Mouse (Mus musculus) mouse trophoblast stem cell (cell line): Measurements from ENCODE around the gene Idh2.

Experiments used
- in situ Hi-C, 2 experiments: fragments of 300-500 bp; cut with MseI, MboI; formaldehyde crosslinking; loops; 2 replicates in 1 of 2; 3 replicates in 1 of 2; pipeline ENCODE4 v1.15.1; 2025

The Idh2 gene

GRCm38 (mm10) chr7:80123115-80123514 lies 7.9 kb upstream of the Idh2 start:
- in situ Hi-C loops, result no loop called here

- in situ Hi-C loops, result no loop called here
Observed at GRCm38 (mm10) chr7:80121083-80121482, 5.9 kb upstream of the Idh2 start.

- in situ Hi-C loops, result no loop called here
Observed at GRCm38 (mm10) chr7:80119198-80119597, 4.0 kb upstream of the Idh2 start.

- in situ Hi-C loops, result no loop called here
Observed at GRCm38 (mm10) chr7:80116158-80116557, 966 bp upstream of the Idh2 start.

- in situ Hi-C loops, result no loop called here
Observed at GRCm38 (mm10) chr7:80114451-80115223, 555 bp downstream of the Idh2 start.

GRCm38 (mm10) chr7:80113989-80114388 lies 1.2 kb downstream of the Idh2 start:
- in situ Hi-C loops, result no loop called here

- in situ Hi-C loops, result no loop called here
Observed at GRCm38 (mm10) chr7:80111066-80112045, 3.8 kb downstream of the Idh2 start.

DNA sequence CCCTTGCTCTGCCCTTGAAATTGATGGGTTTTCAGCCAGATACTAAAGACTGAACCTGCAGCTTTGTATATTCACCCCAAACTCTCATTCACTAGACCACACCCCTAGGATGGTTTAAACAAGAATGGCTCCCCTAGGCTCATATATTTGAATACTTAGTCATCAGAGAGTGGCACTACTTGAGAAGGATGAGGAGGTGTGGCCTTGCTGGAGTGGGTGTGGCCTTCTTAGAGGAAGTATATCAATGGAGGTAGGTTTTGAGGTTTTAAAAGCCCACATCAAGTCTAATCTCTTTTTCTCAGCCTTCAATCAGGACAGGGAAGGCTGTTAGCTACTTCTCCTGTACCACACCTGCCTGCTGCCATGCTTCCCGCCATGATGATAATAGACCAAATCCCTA lies 8.8 kb downstream of the Idh2 start:
- in situ Hi-C loops, result no loop called here

- in situ Hi-C loops, result no loop called here
Observed at GRCm38 (mm10) chr7:80105637-80106390, 9.4 kb downstream of the Idh2 start.

- in situ Hi-C loops, result no loop called here
Observed at GRCm38 (mm10) chr7:80103335-80103734, 11.9 kb downstream of the Idh2 start.

DNA sequence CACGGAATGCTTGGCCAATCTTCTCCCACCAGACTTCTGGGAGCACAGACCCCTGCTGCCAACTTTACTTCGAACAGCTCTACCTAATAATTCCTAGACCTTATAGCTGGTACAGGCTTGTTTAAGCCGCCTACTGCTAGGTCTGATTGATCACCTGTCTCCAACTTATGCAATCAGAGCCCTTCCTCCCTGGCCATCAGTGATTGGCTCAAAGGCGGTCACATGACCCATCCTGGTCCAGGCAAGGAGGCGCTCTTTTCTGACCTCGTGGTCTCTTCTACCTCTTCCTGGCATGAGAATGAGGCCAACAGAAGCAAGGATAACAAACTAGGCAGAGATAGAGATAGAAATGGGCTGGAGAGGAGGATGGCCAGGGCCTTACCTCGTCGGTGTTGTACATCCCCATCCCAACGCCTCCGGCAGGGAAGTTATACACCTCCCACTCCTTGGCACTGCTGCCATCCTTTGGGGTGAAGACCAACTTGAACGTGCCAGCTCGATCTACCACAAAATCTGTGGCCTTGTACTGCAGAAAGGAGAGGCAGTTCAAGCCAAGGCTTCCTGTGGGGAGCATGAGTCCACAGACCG lies 16.7 kb downstream of the Idh2 start:
- in situ Hi-C loops, result no loop called here

- in situ Hi-C loops, result no loop called here
Observed at GRCm38 (mm10) chr7:80095598-80096309, 19.4 kb downstream of the Idh2 start.

DNA sequence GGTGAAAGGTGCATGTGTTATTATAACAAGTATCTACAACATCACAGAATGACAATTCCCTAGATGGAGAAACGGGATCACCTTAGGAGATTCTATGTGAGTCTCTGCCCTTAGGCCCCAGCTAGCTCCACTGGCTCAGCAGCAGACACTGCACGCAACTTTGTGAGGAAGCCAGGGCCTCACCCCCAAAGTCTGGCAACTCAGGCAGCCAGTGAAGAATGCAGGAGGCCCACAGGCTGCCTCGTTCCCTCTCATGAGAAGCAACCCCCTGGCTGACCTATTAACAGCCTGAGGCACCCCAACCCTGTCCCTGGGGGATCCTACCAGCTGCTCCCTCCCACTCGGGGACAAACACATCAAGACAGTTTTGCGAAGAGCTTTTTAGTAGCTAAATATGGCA lies 20.7 kb downstream of the Idh2 start:
- in situ Hi-C loops, result no loop called here

- in situ Hi-C loops, result no loop called here
Observed at GRCm38 (mm10) chr7:80092351-80093046, 22.7 kb downstream of the Idh2 start.

DNA sequence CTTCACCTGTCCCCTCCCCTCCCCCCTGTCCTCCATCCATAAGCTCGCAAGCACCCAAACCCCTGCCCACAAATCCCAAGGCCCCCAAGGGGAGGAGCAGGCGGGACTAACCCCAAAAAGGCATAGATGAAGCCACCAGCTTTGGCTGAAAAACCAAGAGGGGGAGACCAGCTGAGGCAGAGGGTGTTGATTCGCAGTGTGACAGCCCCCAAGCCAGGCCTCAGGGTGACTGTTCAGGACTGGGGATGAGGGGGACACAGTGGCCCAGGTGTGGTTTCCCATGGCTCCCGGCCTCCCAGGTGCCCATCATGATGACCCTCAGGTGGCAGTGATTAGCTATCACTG lies 23.4 kb downstream of the Idh2 start:
- in situ Hi-C loops, result no loop called here

- in situ Hi-C loops, result no loop called here
Observed at GRCm38 (mm10) chr7:80091004-80091865, 24.0 kb downstream of the Idh2 start.

DNA sequence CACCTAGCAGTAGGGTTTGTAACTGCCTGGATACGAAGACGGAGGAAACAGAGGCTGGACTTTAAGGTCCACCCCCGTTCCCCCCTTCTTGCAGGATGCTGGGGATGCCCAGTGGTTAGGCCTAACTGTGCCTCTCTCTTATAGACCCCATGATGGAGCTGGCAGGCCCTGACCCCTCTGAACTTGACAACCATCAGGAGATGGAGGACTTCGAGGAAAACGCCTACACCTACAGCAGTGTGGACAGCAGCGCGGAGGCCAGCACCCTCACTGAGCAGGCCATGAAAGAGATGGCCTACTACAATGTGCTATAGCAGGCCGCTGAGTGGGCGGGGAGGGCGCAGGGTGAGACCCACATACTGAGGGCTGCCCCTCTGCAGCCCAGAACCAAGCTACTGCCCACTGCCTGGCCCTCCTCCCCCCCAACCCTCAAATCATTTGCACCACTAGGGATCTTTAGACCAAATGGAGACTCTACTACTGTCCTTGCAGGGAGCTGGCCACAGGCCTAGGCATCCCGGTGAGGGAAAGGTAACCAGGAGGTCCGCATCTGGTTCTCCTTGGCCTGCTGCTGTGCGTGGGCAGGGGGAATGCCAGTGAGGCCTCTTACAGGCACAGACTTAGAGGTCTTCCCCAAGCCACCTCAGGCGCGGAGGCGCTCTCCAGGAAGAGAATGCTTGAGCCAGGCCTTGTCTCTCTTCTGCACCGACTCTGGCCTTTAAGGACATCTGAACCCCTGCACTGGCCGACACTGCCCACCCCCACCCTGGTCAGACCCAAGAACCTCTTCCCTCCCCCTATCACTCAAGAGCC lies 24.8 kb downstream of the Idh2 start:
- in situ Hi-C loops, result no loop called here

DNA sequence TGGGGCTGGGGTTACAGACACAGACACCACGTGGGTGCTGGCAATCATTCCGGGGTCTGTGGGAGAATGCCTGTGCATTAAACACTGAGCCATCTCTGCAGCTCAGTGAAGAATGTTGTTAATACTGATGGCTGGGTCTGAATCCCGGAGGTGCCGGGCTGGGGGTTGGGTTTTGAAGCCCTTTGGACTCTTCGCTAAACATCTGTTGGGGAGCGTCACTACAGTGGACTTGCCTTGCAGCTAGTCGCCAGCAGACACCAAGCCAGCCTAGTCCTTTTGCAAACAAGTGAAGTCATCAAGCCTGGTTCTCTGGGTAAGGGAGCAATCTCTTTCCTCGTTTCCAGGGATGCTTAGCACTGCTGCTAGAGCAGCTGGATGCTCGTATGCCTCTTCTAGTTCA lies 27.0 kb downstream of the Idh2 start:
- in situ Hi-C loops, result no loop called here
